ENCODE assay signal across 9 mouse cellular contexts in the genomic region with DNA sequence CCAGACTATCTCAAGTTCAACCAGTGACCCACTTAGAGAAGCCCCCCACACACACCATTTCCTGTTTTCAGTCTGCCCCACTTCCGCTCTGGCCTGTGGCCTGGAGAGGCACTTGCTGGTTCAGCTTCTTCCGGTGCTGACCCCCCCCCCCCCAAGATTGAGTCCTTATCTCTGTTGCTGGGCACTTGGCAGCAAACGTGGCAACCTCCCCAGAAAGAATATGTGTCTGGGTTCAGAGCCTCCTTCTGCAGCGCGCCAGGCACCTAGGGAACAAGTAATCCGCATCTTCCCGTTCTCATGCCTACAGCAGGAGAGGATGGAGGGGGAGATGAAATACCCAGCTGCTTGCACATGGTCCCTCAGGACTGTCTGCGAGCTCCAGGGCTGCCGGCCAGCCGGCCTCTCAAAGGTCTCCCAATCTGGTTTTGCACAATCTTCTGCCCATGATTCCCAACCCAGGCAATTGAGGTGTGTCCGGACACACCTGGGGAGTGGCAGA. TPM values are rescaled to one million over a fixed set of nuclear protein-coding genes. Genes with fewer than 3 reads are reported as not detected.
A peak's percentile ranks its signal among the peaks of the same experiment; 100 is the strongest.
DNase-seq lines count a peak whose midpoint lies in the region; ATAC-seq and TF ChIP-seq lines count a peak whose summit lies in the region.
"Had no signal": no experiment of that assay in that cellular context is flagged by ENCODE, and none has a peak within 500 bp of the region (broad histone marks: within the 10 kb centered on the region; RNA-seq: fewer than 3 reads in every experiment).

No protein-coding gene starts in this region.

- no peak overlapping the region for H3K9ac ChIP-seq in kidney, embryonic 16.5 days (replicated peaks; ENCODE audit: low read length)
- peak overlapping the region; percentile 38; the same call in 1 of the 2 replicates for H3K9ac ChIP-seq in liver, postnatal 0 days (replicated peaks)
- no peak overlapping the region for H3K9ac ChIP-seq in stomach, embryonic 15.5 days
- H3K9ac ChIP-seq: liver, embryonic 14.5 days had no signal

- peaks cover 32% of the 10 kb centered on the region for H3K4me1 ChIP-seq in kidney, embryonic 16.5 days (ENCODE audit: insufficient read depth, low read length)
- H3K4me1 ChIP-seq in bone marrow macrophage, adult 2 months (ENCODE audit: control insufficient read depth, insufficient read depth, low read length): peaks cover 45% of the 10 kb centered on the region
- peaks cover 19% of the 10 kb centered on the region for H3K4me1 ChIP-seq in liver, postnatal 0 days (ENCODE audit: insufficient read depth)
- peaks cover 27% of the 10 kb centered on the region for H3K4me1 ChIP-seq in stomach, embryonic 15.5 days

- no peaks in the 10 kb centered on the region for H3K36me3 ChIP-seq in kidney, embryonic 16.5 days (ENCODE audit: insufficient read depth, low read length)
- H3K36me3 ChIP-seq in liver, postnatal 0 days (replicated peaks; ENCODE audit: insufficient read depth, low read length): no peaks in the 10 kb centered on the region
- H3K36me3 ChIP-seq in stomach, embryonic 15.5 days: no peaks in the 10 kb centered on the region

- no peak overlapping the region for H3K4me3 ChIP-seq in kidney, embryonic 16.5 days (ENCODE audit: low read length)
- H3K4me3 ChIP-seq in bone marrow macrophage, adult 2 months (ENCODE audit: insufficient read depth, low read length): peak overlapping the region; percentile 55
- H3K4me3 ChIP-seq in liver, postnatal 0 days (ENCODE audit: low read depth, low read length): 0 out of 2 replicates have a peak overlapping the region, but pooled peaks have one; percentile 6
- H3K4me3 ChIP-seq in stomach, embryonic 15.5 days (replicated peaks): no peak overlapping the region

- WGBS in kidney, embryonic 16.5 days: 43% methylated on average over 11 of the region's 11 CpGs
- whole genome bisulfite sequencing in liver, postnatal 0 days (ENCODE audit: insufficient replicate concordance): 14% methylated on average over 11 of the region's 11 CpGs
- 31% methylated on average over 11 of the region's 11 CpGs for WGBS in stomach, embryonic 15.5 days

- DNase-seq in kidney, adult 11 months: no peak
- peak; percentile 57 to 72 for DNase-seq in heart, postnatal 14 days
- DNase-seq in liver, postnatal 0 days: peak; percentile 51
- no peak for DNase-seq in layer of hippocampus, postnatal 36 days
- no peak for DNase-seq in adrenal gland, postnatal 10 days

- no peak overlapping the region; the same call in 1 of the 2 replicates for H3K4me2 ChIP-seq in kidney, embryonic 16.5 days (replicated peaks; ENCODE audit: low read depth, low read length)
- H3K4me2 ChIP-seq in liver, postnatal 0 days (ENCODE audit: low read depth, low read length): peak overlapping the region; percentile 55
- peak overlapping the region; percentile 33; the same call in 1 of the 2 replicates for H3K4me2 ChIP-seq in stomach, embryonic 15.5 days

- TF ChIP-seq CTCF in bone marrow macrophage, adult 2 months (IDR thresholded peaks at IDR 0.05; ENCODE audit: low read depth, low read length): no peak
- no peak for TF ChIP-seq CTCF in liver, postnatal 0 days (IDR thresholded peaks at IDR 0.05; ENCODE audit: low read depth)

- no peaks in the 10 kb centered on the region for H3K27me3 ChIP-seq in kidney, embryonic 16.5 days (ENCODE audit: insufficient read depth, low read length)
- no peaks in the 10 kb centered on the region for H3K27me3 ChIP-seq in liver, postnatal 0 days (ENCODE audit: insufficient read depth, low read length)
- no peaks in the 10 kb centered on the region for H3K27me3 ChIP-seq in stomach, embryonic 15.5 days (replicated peaks)

- H3K27ac ChIP-seq in kidney, embryonic 16.5 days (ENCODE audit: low read length): peak overlapping the region; percentile 46; the same call in 1 of the 2 replicates
- H3K27ac ChIP-seq in bone marrow macrophage, adult 2 months (ENCODE audit: insufficient read depth, low read depth, low read length): peak overlapping the region; percentile 97
- peak overlapping the region; percentile 92 for H3K27ac ChIP-seq in liver, postnatal 0 days (ENCODE audit: low read depth)
- peak overlapping the region; percentile 40; the same call in 1 of the 2 replicates for H3K27ac ChIP-seq in stomach, embryonic 15.5 days
- H3K27ac ChIP-seq: liver, embryonic 14.5 days had no signal

- ATAC-seq in kidney, embryonic 16.5 days (ENCODE audit: low FRiP score, low TSS enrichment): no peak
- ATAC-seq in liver, postnatal 0 days: peak; percentile 8; the same call in 1 of the 2 replicates
- 0 out of 2 replicates have a peak, but pooled peaks have one; percentile 16 for ATAC-seq in stomach, embryonic 15.5 days (ENCODE audit: insufficient read depth, low FRiP score, low read depth)

- TF ChIP-seq EP300 in liver, postnatal 0 days (IDR thresholded peaks at IDR 0.05; ENCODE audit: low read depth): peak; percentile 55; the same call in 1 of the 2 replicates

- no peaks in the 10 kb centered on the region for H3K9me3 ChIP-seq in kidney, embryonic 16.5 days (ENCODE audit: low read length)
- H3K9me3 ChIP-seq in liver, postnatal 0 days (ENCODE audit: low read length): no peaks in the 10 kb centered on the region
- no peaks in the 10 kb centered on the region for H3K9me3 ChIP-seq in stomach, embryonic 15.5 days

- TF ChIP-seq POLR2A in bone marrow macrophage, adult 2 months (IDR thresholded peaks at IDR 0.05; ENCODE audit: borderline replicate concordance, low read depth, low read length): no peak

- intact Hi-C loops in heart, postnatal 14 days (cut with DNase I): no loop called here

RNA-seq across cellular contexts. Expression of gene Cerk, which starts 4.0 kb away (rescaled TPM):
- 13.6 and 13.7 TPM in 2 replicates for polyA plus RNA-seq in kidney, embryonic 16.5 days (2015; fragmentation: Nextera tagmentation; extraction: Ambion mirVana)
- 103 and 111 TPM in 2 replicates for polyA plus RNA-seq in bone marrow macrophage, adult 2 months (2012; ENCODE audit: insufficient read depth, insufficient read length, missing spikeins)
- 10 to 100 TPM; 32.8 to 39.2 TPM for total RNA-seq in heart, postnatal 14 days (2021)
- polyA plus RNA-seq in liver, postnatal 0 days (2015; fragmentation: Nextera tagmentation; extraction: Ambion mirVana): 5.5 and 6.1 TPM in 2 replicates
- 11.0 and 12.1 TPM in 2 replicates for polyA plus RNA-seq in stomach, embryonic 15.5 days (2015; fragmentation: Nextera tagmentation; extraction: Ambion mirVana)
- total RNA-seq in layer of hippocampus, postnatal 36 days (2021): 10 to 100 TPM; 44.8 to 46.3 TPM
- total RNA-seq in adrenal gland, postnatal 10 days (2021): 10 to 100 TPM; 21.1 to 26.4 TPM

RNA-seq across cellular contexts. Expression of gene Tbc1d22a, which starts 32.3 kb away (rescaled TPM):
- polyA plus RNA-seq in kidney, embryonic 16.5 days (2015; fragmentation: Nextera tagmentation; extraction: Ambion mirVana): 16.5 and 16.6 TPM in 2 replicates
- 37.2 and 39.8 TPM in 2 replicates for polyA plus RNA-seq in bone marrow macrophage, adult 2 months (2012; ENCODE audit: insufficient read depth, insufficient read length, missing spikeins)
- 10 to 100 TPM; 18.6 to 21.1 TPM for total RNA-seq in heart, postnatal 14 days (2021)
- 6.0 and 6.4 TPM in 2 replicates for polyA plus RNA-seq in liver, postnatal 0 days (2015; fragmentation: Nextera tagmentation; extraction: Ambion mirVana)
- polyA plus RNA-seq in stomach, embryonic 15.5 days (2015; fragmentation: Nextera tagmentation; extraction: Ambion mirVana): 10.4 TPM in 2 replicates
- 10 to 100 TPM; 35.0 to 35.4 TPM for total RNA-seq in layer of hippocampus, postnatal 36 days (2021)
- 10 to 100 TPM; 26.2 to 31.6 TPM for total RNA-seq in adrenal gland, postnatal 10 days (2021)

Comparison
In these comparisons a context has a peak if more than half of its experiments do, and no peak if none do; other contexts are left out.
1. H3K27ac ChIP-seq: peak in every context shown above with its lines; median percentile 97 in bone marrow macrophage, adult 2 months; 92 in liver, postnatal 0 days; 46 in kidney, embryonic 16.5 days; 40 in stomach, embryonic 15.5 days.
2. H3K4me3 ChIP-seq: peak in bone marrow macrophage, adult 2 months (single experiment) and liver, postnatal 0 days (single experiment); none in kidney, embryonic 16.5 days (single experiment) and stomach, embryonic 15.5 days (single experiment).
3. DNase-seq: peak in heart, postnatal 14 days (2 of 2) and liver, postnatal 0 days (single experiment); none in kidney, adult 11 months (single experiment), layer of hippocampus, postnatal 36 days (0 of 2) and adrenal gland, postnatal 10 days (single experiment).